Mouse (Mus musculus) cortical plate, adult 2 months (tissue): ENCODE results near the gene Sh3d21.

ENCODE experiments used
- CTCF ChIP-seq: fragments of 200-500 bp; IDR thresholded peaks from 2 replicates; pipeline ENCODE4 v1.5.1; 2011; ENCODE audit warnings: mild to moderate bottlenecking, control low read depth, low read length; ENCODE audit not compliant: insufficient read depth; ENCODE audit errors: extremely low read depth
- POLR2A ChIP-seq: fragments of 200-500 bp; IDR thresholded peaks from 2 replicates; pipeline ENCODE4 v1.6.1; 2011; ENCODE audit warnings: mild to moderate bottlenecking, low read length, control low read depth; ENCODE audit not compliant: insufficient read depth; ENCODE audit errors: extremely low read depth

GRCm38 (mm10) chr4:126145396-126145795 is 17.9 kb downstream of the Sh3d21 start:
- TF ChIP-seq CTCF (no peak), POLR2A (no peak)
